Mouse (Mus musculus): ENCODE data around the gene Plekhg1. TPM values are rescaled to one million over a fixed set of nuclear protein-coding genes. Genes with fewer than 3 reads are reported as not detected.

Gene Plekhg1
- polyA plus RNA-seq, 2 experiments from 2014 or later, result 0.05 TPM; not detected in 1

DNA sequence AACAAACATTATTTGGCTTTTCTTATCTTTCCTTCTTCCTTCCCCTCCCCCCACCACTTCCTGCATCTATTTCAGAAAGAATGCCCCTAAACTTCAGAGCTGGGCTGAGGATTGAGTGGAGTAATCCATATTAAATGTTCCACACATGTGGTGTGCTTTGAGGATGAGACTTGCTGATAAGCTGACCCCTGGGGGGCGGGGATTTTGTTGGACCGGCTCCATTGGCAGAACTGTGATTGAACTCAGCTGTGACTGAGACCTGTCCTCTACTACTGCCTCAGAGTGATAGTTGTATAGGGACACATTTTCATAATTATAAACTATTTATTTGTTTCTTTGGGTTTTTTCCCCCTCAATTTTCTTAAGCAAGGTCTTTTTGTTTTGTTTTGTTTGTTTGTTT is 2.9 kb downstream of the Plekhg1 start:
- no peak for ATAC-seq

DNA sequence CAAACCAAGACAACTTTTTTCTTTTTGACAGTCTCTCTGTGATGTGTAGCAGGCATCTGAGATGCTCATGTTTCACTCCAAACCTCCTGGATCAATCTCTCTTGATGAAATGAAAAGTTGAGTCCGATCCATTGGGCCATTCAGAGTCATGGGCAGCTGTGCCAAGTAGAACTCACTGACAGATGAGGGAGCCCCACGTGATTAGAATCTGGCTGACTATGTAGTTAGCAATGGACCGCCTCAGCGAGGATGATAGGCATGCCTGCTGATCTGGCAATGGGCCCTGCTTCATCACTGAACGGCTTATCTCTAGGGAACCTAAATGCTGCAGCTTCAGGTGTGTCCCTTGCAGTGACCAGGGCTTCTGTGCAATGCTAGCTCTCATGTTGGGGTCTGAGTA is 3.7 kb downstream of the Plekhg1 start:
- no peak for ATAC-seq

DNA sequence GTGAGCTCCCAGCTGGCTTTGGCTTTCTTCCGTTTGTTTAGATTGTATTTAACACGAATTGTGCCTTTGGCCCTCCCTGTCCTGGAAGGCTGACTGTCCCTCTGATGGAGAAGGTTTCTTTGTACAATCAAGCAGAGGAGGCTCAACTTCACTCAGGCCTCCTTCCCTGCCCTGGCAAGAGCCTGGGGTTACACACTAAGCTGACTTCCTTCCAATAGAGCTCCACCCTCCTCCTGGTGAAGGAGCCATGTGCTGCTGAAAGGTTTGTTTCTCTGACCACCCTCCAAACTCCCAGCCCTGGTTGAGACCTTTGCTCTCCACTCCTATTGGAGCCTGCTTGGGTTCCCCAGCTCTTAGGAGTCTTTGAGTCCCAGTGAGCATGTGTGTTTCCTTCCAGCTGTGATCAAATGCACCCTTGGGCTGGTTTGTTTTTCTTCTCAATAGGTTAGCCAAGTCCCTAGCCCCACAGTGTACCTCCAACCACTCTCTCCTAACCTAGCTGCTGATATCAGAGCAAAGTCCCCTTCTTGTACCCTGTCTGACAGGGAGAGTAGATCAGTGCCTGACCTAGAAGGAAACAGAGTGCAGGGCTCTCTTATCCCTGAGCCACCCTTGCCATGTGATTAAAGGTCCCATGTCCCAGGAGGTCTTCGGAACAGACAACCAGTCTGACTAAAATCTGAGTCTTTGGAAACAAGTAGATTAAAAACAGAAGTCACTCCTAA is 6.8 kb downstream of the Plekhg1 start:
- no peak for ATAC-seq

DNA sequence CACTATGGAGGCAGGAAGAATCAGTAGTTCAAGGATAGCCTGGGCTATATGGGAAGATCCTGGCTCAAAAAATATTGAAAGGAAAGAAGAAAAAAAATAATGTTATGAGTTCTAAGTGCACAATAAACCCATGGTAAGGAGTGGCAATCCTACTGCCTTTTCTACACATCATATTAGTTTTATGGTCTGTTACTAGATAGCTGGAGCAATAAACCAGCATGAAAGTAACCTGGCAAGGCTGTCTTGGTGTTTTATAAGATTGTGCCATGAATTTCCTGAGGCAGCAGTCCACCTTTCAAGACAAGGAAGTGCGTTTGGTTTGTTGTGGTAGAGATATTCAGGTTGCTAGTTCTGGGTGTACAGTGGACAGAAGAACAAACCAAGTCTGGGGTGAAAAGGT is 9.4 kb downstream of the Plekhg1 start:
- ATAC-seq, result no peak

DNA sequence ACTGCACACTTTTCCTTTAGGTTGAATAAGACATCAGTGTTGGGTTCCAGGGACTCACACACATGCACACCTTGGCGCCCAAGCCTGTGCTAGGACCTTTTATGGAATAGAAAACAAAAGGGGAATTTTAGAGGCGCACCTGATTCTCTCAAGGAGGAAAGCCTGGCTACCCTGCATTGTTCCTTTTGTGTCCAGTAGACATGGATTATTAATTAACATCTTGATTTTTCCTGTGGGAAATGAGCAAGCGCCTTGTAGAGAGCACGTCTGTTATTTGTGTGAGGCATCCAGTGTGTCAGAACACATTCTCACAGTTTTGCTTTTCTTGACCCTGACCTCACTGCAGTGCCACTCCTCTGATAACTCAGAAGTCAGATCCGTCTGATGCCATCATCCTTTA is 21.8 kb downstream of the Plekhg1 start:
- ATAC-seq, result no peak

DNA sequence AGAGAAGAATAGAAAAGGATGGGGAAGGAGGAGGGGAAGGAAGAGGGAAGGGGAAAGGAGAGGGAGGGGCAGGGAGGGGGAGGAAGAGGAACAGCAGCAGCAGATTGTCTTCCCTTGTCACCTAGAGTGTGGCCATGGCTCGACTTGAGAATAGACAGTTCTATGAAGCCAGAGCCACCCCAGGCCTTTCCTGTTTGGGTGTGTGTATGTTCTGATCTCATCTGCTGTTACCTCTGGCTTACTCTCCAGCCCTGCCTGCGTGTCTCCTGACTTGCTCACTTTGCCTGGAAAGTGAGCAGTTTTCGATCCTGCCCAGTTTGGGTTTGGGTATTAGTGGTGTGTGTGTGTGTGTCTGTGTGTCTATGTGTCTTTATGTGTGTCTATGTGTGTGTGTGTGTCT is 23.0 kb downstream of the Plekhg1 start:
- ATAC-seq, result no peak

DNA sequence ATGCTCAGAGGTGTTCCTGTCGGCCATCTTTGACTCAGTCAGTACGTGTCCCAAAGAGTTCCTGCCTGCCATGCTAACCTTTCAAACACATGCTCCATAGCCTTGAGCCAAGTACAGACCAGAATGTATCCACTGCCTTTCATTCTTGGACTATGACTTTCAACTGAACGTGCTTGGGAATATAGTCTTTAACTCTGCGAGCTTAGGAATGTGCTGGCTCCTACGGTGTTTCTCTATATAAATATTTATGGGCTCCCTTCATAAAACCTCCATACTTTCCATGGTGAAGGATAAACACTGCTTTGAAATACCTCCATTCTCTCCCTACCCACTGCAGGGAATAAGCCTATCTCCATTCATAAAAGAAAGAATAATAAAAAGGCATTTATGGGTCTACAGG is 29.0 kb downstream of the Plekhg1 start:
- no peak for ATAC-seq

DNA sequence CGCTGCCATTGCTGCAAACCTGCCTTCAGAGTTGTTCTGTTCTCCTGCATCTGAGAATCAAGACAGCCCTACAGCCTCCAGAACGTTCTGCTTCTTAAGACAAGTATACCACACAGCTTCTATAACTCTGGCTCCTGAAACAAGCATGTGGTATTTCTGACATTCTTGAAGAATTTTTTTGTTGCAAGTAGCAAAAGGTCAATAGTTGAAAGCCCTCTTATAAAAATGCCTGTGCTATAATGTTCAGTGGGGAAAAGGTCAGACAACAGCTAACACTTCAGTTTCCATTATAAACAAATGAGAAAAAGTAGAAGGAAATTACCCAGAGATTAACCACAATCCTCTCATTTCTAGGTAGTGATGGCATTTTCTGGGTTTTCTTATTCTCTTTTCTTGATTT is 34.2 kb downstream of the Plekhg1 start:
- no peak for ATAC-seq

DNA sequence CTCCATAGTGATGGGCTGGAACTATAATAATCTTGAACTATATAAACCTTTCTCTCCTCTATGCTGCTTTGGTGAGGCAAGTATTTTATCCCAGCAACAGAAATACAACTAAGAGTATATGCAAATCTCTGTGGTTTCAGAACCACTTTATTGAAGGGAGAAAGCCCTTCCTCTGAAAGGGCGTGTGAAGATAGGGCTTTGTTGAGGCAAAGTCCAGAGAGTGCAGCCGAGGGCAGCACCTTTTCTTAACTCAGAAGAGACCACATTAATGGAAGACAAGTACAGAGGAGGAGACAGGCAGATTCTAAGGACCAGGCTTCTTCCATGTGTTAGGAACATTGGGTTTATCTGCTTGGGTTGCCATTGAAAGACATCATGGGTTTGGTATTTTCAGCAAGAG is 36.6 kb downstream of the Plekhg1 start:
- no peak for ATAC-seq

DNA sequence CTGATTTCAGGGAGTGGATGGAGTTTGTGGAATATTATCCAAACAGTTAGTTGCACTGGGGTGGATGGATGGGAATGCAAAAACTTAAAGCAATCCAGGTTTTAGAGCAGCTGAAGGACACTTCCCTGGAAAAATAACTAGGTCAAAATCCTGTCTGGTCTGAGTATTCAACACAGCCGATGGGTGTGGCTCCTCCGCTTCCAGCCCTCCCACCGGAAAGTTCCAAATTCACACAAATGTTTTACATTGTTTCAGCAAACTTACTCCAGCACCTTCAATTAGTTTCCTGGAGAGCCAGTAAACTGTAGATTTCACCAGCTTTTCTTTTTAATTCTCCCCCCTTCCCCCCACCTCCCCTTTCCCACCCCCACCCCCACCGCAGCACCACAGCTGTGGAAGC is 45.2 kb downstream of the Plekhg1 start:
- ATAC-seq, result no peak

DNA sequence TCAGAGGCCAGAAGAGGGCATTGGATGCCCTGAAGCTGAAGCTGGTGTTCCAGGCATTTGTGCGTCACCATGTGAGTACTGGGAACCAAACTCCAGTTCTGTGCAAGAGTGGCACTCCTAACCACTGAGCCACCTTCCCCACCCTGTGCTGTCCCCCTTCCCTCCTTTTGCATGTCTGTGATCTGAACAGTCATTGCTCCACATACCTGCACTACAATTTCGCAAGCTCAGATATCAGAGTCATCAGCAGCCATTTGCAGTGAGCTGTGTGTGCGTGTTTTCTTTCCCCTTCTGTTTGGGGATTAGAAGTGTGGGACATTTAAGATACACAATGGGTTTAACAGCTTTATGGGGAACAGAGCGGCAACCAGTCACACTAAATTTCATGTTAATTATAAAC is 46.4 kb downstream of the Plekhg1 start:
- no peak for ATAC-seq

DNA sequence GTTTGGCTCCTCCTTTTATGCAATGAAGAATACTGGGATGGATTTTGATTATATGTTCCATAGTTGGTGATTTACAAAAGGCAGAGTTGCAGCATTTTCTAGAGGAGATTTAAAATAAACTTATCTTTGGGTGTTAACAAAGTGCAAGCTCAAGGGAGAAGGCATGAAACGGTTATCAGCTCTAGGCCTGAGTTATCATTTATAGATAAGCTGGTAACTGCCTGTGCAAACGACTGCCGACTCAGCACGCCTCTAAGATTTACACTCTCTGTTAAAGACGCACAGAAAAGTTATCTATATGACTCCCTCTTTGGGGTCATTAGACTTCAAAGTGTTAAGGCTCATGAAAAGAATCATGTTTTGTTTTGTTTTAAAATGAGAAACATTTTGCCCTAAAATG is 46.8 kb downstream of the Plekhg1 start:
- ATAC-seq, result no peak

DNA sequence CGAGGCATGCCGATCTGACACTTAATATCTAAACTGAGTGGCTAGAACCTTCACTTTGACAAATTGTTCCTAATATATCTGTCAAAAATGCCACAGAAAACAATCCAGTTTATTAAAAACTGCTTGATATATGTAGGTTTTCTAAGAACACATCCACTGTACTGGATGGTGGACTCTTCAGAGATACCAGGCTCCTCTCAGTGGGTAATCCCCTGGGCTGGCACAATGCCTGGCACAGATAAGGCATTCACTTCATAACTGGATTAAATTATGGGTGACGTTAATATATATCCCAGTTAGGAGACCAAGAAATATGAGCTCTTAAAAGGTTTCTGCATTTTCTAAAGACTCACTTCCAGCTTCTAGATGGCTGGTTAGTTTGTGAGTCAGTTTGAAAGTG is 53.7 kb downstream of the Plekhg1 start:
- ATAC-seq, result no peak

DNA sequence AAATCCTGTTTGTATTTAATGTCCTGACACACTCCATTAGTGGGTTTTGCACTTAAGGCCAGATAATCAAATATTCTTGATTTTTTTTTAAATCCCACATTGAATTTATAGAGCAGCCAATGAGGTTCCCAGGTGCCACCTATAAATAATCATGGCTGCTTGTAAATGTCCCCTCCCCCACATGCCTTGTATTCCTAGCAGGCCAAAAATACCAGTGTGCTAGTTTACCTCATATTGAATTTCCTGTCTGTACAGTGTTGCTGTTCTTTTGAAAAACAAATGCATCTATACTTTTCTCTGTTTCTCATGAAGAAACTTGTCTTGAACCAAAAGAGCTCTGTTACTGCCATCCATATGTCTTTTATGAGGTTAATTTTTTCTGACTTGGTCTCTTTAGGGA is 59.3 kb downstream of the Plekhg1 start:
- no peak for ATAC-seq

DNA sequence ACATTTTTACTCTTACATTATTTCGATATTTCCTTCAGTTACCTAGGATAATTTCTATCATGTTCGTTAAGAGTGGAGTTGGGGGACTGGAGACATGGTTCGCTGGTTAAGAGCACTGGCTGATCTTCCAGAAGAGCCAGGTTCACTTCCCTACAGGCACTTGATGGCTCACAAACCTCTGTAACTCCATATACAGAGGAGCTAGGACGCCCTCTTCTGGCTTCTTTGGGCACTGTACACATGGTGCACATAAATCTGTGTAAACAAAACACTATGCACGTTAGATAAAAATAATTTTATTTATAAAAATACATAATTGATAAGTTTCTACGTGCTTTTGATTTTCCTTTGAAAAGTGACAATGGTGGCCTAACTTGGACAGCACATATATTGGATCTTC is 61.1 kb downstream of the Plekhg1 start:
- ATAC-seq, result no peak

DNA sequence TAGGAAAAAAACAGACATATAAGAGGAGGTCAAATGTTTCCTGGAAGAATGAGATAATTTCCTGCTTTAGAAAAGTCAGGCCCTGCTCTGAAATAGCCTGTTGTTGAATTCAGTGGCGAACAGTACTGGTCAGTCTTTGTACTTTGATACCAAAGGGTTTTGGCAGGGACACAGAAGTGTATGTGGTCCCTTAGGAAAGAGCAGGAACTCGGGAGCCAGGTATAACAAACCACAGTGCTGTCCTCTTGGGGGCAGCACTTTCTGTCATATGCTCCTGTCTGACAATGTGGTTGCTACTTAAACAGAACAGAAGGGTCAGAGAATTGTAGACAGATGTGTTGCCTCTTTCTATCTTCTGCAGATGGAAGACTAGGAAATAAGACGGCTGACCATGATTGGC is 65.2 kb downstream of the Plekhg1 start:
- ATAC-seq, result no peak

DNA sequence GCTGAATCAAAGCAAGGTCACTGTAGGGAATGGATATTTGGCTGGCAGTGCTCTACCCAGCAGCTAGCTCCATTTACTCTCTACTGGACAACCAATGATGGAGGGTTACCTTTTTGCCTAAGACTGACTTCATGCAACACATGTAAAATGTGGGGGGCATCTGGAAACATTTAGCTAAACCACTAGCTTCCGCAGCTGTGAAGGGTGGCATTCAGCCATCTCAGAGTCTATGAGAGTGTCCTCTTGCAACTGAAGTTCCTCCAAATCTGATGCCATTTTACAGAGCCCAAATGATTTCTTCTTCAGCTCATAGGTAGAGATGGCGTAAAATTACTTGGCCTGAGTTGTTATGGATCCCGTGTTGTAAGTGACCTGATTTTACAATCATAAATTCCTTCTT is 67.8 kb downstream of the Plekhg1 start:
- no peak for ATAC-seq

DNA sequence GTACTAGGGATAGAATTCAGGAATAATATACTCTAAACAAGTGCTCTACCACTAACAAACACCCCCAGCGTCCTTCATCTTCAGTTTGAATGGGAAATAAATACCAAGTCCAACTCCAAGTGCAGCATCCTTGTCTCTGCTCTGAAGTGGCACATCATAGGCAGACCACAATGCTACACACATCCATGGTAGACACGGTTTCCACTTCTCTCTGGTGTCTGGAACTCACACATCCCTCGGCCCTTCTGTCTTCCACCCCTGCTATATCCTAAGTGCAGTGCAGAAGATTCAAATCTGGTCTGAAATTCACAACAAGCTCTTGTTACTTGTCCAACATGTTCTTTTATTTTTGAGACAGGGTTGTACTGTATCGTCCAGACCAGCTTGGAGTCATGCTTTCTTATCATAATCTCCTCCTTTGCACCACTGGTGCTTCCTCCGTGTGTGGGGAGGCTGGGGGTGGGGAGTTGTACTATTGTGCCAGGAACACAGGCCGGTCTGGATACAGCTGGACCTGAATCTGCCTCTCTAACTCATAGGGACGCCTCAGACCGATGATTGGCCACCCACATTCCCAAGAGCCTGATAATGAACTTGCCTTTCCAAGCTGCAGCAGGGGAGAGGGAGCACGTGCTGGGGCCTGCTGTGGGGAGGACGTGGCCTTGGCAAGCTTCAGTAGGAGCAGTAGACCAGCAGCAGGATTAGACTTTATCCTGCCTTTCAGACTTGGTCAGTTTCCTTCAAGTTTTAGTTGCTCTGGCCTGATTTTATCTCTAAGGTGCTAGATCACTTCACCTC is 70.5 kb downstream of the Plekhg1 start:
- ATAC-seq, result no peak

DNA sequence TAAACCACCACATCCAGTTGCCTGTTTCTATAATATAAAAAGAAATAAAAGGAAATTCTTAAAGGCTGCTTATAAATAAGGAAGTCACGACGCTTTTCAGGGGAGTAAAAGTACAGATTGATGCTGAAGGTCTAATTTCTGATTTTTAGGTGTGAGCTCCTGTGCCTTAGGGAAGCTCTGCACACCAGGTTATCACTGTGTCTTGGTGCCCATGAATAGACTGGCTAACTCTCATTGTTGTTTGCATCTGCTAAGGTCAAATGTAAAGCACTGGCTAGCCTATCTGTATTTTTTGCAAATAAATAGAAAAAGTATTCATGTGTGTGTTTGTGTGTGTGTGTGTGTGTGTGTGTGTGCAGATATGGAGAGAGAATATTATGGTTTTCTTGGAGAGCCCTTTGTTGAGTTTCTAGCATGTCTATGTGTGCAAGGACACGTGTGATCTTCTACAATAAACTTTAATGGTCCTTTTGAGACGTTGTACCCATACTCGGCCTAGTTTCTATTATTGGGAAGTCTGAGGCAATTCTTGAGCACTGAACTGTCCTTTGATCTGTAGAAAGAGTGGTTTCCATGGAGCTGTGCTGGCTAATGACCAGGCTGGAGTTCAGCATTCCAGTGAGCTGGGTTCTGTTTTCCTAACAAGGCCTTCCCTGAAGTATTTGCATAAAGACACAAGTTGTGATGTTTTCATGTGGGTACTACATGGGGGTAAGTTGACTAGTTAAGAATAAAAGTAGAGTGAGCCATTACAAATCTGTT is 79.0 kb downstream of the Plekhg1 start:
- no peak for ATAC-seq

DNA sequence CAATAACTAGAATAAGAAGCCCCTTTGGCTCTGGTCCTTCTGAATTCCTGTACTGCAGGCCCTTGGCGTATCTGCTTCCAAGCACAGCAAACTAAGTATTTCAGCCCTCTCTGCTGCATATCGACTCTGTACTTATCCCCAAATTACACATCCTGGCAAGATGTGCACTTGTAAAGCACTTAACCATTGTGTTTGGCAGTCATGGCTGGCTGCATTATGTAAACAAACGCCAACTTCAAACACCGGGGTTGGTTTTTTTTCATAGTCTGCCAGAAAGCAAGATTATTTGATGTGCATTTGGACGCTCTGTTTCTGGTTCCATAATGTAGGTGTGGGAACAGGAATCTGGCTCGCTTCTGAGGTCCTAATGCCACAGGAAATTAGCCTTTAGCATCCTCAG is 83.7 kb downstream of the Plekhg1 start:
- no peak for ATAC-seq

DNA sequence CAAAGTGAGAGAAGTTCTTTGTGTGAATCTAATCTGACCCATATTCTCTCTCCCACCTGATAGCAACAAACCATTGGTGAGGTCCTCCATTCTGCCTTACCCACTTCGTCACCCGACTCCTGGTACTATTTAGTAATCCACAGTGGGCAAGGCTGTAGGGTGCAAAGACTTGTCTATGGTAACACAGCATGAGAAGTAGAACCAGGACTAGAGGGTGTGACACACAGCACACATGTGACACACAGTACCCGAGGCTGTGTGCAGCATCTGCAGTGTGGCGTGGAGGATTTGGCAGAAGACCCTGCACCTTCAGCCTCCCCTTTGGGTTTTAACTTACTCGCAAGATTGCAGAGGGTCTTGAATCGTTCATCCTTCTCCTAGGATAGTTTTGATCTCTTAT is 85.9 kb downstream of the Plekhg1 start:
- ATAC-seq, result no peak

DNA sequence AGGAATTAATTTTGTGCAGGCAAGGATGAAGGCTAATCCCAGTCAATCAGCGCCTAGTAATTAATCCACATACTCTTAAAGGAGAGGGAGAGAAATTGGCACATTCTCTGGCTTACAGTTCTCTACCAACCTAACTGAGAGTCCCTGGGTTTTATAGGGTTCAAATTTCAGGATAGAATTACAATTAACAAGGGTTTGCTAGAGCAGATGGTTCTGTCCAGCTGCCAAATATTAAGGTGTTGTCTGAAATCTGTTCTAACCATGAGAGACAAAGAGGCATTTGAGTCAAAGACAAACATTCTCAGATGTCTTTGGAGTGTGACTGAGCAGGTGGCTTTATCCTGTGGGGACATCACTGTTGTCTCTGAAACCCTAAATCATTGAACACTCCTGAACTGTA is 87.2 kb downstream of the Plekhg1 start:
- ATAC-seq, result no peak

DNA sequence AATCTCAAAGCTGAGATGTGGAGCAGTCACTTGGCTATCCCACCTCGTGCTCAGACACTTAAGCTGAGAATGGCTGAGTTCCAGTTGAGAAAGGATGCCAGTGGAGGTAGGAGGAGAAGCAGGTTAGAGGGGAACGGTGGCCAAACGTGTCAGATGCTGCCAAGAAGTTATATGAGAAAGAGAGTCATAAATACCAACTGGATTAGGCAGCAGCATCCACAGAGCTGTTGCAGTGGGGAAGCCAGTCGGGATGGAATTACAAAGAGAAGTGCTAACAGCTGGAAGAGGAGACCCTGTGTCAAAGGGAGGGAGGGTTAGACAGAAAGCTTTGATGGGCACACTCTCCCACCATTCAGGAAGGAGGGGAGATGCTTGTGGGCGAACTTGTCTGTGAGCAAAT is 89.3 kb downstream of the Plekhg1 start:
- no peak for ATAC-seq

DNA sequence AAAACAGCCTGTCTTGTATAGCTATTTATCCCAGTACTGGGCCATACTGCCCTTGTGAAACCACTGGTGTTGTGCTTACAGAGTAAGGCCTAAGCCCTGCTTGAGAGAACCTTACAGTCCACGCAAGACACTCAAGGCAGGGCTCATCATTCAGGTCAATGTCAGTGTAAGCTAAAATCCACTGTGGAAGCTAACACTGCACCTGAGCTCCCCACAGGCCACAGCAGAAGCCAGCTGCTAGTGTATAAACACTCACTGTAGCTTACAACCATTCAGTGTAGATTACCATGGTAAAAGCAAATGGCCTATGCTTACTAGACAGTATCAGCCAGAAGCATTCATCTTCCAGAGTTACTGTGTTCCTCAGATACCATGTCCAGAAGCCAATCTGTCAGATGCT is 90.5 kb downstream of the Plekhg1 start:
- no peak for ATAC-seq

Measured in CD4-positive, CD25-positive, alpha-beta regulatory T cell, adult 4 months (primary cell).